Mouse (Mus musculus): ENCODE data around the gene Ccdc85c. TPM values are rescaled to one million over a fixed set of nuclear protein-coding genes. Genes with fewer than 3 reads are reported as not detected.

The Ccdc85c gene
- total RNA-seq, 2 experiments from 2014 or later, result 29.6 to 29.9 TPM

- DNase-seq (ENCODE audit: low spot score in 2 of 2), result no peak
These were observed 34.2 kb downstream of the Ccdc85c start for GRCm38 (mm10) chr12:108240953-108241588.

- no peak for DNase-seq (ENCODE audit: low spot score in 2 of 2)
These were observed 34.8 kb downstream of the Ccdc85c start for GRCm38 (mm10) chr12:108240401-108240890.

- peak in 1 of 2 experiments; percentile 29 for DNase-seq (ENCODE audit: low spot score in 2 of 2)
These were observed 35.8 kb downstream of the Ccdc85c start for GRCm38 (mm10) chr12:108239441-108239840.

GRCm38 (mm10) chr12:108238395-108239035, 36.7 kb downstream of the Ccdc85c start:
- no peak for DNase-seq (ENCODE audit: low spot score in 2 of 2)

DNA sequence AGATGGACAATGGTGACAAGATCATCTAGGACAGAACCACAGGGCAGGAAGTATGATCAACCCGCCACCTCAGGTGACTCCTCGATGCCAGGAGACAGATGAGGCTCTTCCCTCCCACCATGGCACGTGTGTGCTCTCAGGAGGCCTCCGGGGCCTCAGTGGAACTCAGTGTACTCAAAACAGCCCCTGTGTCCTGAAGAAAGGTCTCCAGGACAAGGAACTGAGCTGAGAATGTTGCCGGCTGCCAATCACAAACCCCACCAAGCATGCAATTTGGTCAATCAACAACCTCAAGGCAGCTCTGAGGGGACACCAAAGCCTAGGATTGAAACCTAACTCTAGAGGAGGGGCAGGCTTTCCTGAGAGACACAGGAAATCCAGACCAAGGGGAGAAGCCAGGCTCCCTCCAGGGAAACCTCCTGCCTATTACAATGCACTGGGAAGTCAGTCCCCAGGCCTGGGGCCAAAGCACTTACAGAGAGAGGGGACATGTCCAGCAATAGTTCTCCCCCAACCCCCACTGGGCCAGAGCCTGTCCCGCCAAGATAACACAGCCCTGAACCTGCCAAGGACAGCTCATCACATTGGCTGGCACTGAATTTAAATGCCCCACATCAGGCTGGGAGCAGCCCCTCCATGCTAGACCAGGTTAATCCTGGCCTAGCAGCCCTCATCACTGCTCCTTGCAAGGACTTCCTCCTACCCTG, 37.8 kb downstream of the Ccdc85c start:
- no peak for DNase-seq (ENCODE audit: low spot score in 2 of 2)

GRCm38 (mm10) chr12:108235976-108236555, 39.2 kb downstream of the Ccdc85c start:
- no peak for DNase-seq (ENCODE audit: low spot score in 2 of 2)

DNA sequence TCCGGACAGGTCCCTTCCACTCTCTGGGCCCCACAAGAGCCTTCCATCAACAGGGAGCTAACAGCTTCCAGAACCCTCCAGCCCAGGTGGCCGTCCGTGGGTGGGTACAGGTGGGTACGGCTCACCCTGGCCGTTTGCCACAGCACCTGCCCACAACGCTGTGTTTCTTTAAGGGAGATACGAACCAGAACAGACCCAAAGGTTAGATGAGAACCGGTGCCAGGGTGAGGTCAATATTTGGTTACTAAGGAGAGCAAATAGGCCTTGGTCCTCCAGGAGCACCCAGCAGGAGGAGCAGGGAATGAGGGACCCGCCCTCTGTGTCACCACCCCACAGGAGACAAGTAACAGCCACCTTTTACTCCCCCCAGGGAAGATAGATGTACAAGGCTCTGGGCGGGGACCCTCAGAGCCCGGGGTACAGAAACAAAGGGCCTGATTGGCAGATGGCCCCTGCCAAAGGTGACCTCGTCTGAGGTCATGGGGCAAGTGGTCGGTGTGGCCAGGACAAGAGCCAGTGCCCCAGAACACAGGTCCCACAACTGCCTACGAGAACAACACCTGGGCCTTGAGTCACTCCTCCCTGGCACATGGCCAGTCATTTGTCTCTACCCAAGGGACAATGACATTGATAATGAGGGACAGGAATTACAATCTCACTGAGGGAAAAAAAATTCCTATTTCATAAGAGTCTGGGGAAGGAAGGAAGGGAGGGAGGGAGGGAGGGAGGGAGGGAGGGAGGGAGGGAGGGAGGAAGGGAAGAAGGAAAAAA, 40.2 kb downstream of the Ccdc85c start:
- no peak for DNase-seq (ENCODE audit: low spot score in 2 of 2)

DNA sequence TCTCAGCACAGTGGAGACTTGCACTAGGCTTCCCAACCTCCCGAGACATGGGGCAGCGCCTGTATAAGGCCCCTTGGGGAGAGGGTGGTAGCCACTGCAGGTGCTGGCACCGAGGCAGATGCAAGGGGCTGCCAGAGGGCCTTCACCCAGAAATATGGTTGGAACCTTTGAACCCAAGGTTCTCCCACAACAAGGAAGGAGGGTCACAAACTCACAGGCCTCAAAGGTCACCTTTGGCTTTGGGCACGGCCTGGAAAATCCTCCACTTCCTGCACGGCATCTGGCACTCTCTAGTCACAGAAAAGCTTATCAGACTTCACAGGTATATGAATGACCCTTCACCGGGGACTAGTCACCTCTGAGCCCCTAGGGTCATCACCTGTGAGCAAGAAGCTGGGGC, 41.5 kb downstream of the Ccdc85c start:
- DNase-seq (ENCODE audit: low spot score in 2 of 2), result no peak

DNA sequence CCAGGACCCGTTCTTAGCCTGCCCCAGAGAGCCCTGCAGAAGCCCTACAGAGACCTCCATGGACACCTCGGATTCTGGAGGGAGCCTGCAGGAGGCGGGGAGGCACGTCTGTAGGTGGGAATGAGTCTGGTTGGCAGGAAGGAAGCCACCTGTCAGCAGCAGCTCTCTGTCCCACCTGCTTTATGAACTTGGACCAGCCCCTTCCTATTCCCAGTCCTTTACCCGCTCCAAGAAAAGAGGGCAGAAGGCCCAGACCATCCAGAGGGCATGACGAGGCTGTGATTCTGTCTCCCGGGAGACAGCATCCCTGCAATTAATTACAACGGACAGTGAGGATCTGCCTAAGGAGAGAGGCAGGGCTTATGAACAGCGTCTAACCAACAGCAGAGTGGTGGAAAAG, 43.3 kb downstream of the Ccdc85c start:
- DNase-seq (ENCODE audit: low spot score in 2 of 2), result no peak

DNA sequence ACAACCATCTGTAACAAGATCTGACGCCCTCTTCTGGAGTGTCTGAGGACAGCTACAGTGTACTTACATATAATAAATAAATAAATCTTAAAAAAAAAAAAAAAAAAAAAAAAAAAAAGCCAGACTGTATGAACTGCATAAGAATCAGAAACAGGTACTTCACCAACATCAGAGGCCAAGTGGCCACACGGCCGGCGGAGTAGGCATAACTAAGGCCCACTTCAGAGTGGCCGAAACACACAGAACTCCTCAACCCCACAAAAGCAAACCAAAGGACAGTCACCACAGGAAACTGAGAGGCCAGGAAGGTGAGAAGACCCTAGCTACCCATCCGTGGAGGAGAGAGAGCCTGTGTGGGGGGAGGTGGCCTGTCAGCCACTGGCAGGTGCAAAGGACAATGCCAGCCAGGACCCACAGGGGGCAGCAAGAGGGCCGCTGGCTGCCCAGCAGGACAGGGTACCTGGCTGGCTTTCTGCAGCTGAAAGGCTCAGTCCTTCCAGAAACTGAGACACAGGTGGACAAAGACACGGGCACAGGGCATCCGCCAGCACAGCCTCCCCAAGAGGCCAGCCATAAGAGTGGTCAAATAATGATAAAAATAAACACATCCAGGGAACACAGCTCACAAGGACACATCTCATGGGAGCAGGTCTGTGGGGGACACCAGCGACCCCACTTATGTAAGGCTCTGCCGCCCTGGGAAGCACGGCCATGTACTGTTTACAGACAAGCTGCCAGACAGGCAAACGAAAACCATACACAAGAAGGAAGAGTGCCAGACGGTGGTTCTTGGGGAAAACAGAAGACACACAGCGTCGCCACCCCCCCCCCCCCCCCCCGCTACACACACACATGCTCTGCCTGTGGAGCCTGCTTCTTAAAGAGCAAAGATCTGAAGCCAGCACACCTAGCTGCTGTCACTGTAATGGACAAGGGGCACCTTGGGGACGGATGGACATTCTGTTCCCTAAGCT, 44.1 kb downstream of the Ccdc85c start:
- no peak for DNase-seq (ENCODE audit: low spot score in 2 of 2)

GRCm38 (mm10) chr12:108230077-108230476, 45.1 kb downstream of the Ccdc85c start:
- DNase-seq (ENCODE audit: low spot score in 2 of 2), result no peak

- no peak for DNase-seq (ENCODE audit: low spot score in 2 of 2)
These were observed 47.7 kb downstream of the Ccdc85c start for GRCm38 (mm10) chr12:108227527-108227926.

DNA sequence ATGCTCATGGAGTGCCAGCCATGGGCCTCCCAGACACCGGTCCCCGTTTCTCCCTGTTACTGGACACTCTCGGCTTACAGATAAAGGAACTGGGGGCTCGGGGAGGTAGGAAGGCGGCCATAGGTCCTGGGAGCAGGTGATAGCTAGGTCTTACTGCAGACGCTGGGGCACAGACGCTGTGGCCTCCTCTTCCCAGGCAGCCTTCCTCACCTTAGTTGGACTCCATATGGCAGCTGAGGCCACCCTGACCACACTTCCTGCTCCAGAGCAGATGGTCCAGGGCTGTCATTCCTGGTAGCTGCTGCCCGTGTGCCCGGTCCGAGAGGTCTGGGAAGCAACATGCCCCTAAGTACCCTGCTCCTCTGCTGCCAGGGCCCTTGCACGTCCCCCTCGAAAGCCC, 48.3 kb downstream of the Ccdc85c start:
- no peak for DNase-seq (ENCODE audit: low spot score in 2 of 2)

DNA sequence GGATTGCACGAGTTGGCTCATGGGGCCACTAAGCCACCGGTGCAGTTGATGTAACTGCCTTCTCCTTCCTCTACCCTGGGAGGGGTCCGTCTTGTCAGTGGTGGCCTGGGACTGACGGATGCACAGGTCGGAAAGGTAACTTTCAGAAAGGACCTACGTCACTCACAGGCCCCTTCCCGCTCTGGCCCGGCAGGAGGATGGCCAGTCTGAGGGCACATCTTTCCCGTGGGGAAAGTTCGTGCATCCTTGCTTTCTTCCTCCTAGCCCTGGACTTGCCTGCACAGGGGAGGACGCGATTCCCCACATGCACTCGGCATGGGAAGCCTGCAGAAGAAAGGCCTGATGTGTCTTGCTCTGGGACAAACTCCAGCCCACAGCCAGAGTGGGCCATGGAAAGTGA, 49.0 kb downstream of the Ccdc85c start:
- DNase-seq (ENCODE audit: low spot score in 2 of 2), result no peak

- no peak for DNase-seq (ENCODE audit: low spot score in 2 of 2)
These were observed 49.4 kb downstream of the Ccdc85c start for GRCm38 (mm10) chr12:108225781-108226180.

- no peak for DNase-seq (ENCODE audit: low spot score in 2 of 2)
These were observed 51.9 kb downstream of the Ccdc85c start for GRCm38 (mm10) chr12:108223357-108223756.

- DNase-seq (ENCODE audit: low spot score in 2 of 2), result no peak
These were observed 53.5 kb downstream of the Ccdc85c start for GRCm38 (mm10) chr12:108221712-108222111.

DNA sequence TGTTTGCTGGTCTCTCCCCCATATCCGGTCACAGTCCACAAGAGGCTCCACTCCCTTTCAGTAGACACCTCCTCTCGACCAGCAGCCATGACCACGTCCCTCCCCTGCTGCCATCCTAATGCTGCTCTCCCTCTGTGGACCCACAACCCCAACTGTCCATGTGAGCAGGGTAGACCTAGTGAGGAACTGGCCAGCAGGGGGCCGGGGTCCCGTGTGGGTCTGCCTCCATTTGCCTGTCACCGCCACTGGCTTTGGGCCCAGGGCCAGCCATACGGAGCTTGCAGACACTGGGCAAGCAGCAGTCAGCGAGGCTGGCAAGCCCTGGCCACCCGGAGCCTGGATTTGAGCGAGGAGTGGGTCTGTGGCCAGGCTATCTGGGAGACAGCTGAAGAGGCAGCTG, 54.0 kb downstream of the Ccdc85c start:
- DNase-seq (ENCODE audit: low spot score in 2 of 2), result no peak

- no peak for DNase-seq (ENCODE audit: low spot score in 2 of 2)
These were observed 54.6 kb downstream of the Ccdc85c start for GRCm38 (mm10) chr12:108220621-108221020.
